Mouse (Mus musculus): ENCODE measurements around the gene Tmprss13.
A peak's percentile ranks its signal among the peaks of the same experiment; 100 is the strongest.

Gene Tmprss13

DNA sequence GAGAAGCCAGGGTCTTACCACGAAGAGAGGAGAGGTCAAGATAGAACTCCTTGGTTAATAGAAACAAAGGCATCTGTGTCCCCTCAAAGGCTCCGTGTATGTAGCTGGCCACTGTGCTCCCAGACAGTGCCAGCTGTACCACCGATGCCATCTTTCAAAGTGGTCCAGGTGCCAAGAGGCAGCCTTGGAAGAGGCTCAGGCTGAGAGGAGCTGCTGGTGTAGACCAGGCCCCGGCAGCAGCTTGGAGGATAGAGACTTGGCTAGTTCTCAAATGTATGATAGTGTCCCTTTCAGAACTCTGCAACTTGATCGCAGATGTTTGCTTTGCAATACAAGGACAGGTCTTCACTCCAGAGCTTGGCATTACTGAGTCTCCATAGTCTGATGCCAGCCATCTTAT lies 63.4 kb downstream of the Tmprss13 start:
- DNase-seq (ENCODE audit: low read depth, low spot score), result no peak

DNA sequence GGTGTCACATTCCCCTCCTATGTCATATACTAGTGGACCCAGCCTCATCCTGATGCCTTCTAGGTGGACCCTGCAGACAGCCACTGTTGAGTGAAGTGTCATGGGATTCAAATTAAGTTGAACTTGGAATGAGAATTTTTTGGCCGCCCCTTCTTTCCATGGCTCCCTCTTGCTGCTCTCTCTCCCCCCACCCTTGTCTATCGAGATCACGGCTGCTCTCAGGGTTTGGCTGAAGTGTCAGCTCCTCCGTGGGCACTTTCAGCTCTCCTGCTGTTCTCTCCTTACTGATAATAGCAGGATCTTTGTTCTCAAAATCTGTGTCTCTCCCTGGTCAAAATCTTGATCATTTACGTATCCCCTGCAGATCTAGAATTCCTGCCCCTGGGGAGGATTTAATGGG lies 63.9 kb downstream of the Tmprss13 start:
- DNase-seq (ENCODE audit: low read depth, low spot score), result no peak

DNA sequence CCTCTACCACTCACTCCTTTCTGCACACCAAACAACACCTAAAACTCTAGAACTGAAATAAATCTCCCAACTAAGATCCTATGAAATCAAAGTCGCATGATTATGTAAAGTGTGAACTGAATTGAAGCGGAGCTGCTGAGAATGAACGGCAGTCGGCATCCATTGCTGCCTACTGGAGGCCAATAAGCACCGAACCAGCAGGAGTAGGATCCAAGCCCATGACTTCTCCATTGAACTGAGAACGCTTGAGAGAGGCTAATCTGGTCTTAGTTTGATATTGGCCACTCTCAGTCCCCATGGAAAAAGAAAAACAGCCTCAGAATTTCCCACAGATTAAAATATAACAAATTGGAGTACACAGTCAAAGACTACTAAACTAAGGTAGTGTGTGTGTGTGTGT lies 65.0 kb downstream of the Tmprss13 start:
- no peak for DNase-seq (ENCODE audit: low read depth, low spot score)

DNA sequence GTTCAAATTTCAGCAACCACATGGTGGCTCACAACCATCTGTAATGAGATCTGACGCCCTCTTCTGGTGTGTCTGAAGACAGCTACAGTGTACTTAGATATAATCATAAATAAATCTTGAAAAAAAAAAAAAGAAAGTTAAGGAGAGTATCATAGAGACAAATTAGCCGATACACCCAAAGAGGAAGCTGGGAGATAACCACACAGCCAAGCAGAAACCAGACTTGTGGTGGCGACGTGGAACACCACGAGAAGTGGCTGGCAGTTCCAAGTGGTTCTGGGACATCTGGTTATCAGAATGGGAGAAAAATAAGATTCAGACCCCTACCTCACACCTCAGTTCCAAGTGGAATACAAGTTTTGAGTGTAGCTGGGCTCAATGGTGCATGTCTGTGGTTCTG lies 67.8 kb downstream of the Tmprss13 start:
- DNase-seq (ENCODE audit: low read depth, low spot score), result no peak

DNA sequence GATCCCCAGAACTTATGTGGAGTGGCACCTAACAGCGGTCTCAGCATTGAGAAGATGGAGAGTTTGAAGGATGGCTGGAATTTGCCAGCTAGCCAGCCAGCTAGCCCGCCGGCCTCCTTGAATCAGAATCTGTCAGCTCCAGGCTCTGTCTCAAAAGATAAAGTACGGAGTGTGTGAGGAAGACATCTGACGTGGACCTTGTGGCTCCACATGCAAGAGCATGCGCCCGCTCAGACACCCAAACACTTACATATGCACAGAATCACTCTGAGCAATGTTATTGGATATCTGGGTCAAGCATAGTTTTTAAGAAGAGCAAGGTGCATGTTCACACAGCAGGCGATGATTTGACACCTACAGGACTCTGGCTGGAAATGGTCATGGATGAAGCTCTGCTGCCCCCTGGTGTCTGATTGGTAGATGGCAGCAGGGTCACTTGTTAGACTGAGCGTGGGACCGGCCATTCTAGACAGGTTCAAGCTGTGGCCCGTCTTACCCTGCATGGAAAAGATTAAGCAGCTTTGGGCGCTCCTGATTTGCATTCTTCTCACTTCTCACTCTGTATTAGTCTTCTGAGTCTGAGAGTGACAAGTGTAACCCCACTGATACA lies 69.6 kb downstream of the Tmprss13 start:
- DNase-seq (ENCODE audit: low read depth, low spot score), result peak; percentile 92

DNA sequence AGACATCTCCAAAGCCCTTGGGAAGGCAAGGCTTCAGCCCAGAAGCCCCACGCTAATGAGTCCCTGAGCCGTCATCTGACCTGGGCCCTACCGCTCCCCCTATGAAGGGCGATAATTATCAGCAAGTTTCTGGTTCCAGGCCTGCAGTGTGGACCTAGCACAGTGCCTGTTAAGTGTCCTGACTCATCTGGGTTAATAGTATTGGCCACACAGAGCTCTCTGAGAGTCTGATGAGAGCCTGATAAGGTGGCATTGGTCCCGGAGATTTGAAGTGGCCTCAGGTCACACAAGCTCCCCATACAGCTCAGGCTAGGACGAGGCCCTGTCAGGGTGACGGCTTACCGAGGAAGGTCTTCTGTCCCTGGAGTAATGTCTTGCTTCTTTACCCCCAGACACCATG lies 70.7 kb downstream of the Tmprss13 start:
- no peak for DNase-seq (ENCODE audit: low read depth, low spot score)

DNA sequence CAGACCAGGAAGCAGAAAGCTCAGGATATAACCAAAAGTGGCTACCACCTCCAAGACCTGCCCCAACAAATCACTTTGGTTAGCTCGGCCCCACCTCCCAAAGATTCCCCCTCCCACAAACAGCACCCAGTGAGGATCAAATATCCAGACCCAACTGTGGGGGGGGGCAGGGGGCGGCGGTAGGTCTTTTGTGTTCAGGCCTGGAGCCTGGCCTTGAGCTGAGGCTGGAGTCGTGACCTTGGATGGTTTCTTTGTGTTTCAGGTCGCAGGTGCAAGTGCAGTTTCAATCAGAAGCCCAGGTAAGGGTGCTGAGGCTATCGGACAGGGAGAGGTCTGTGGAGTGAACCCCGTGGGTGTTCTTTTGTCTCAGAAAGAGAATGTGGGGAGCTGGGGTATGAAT lies 72.4 kb downstream of the Tmprss13 start:
- DNase-seq (ENCODE audit: low read depth, low spot score), result no peak

DNA sequence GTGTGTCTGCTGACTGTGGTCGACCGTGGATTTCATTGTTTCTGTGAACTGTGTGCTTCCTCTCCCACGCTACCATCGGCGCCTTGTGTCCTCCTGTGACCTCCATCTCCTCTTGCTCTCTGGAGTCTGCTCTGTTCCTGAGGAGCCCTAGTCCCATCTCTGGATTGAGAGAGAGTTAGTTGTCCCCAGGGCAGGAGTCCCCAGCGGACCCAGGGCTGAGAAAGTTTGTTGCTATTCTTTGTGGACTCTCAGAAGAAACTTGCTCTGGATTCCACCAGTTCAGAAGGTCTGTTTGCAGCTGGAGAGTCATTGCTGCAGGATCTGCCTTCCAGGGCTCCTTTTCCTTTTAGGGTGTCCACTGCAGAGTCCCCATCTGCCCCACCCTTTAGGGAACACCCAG lies 76.3 kb downstream of the Tmprss13 start:
- no peak for DNase-seq (ENCODE audit: low read depth, low spot score)

DNA sequence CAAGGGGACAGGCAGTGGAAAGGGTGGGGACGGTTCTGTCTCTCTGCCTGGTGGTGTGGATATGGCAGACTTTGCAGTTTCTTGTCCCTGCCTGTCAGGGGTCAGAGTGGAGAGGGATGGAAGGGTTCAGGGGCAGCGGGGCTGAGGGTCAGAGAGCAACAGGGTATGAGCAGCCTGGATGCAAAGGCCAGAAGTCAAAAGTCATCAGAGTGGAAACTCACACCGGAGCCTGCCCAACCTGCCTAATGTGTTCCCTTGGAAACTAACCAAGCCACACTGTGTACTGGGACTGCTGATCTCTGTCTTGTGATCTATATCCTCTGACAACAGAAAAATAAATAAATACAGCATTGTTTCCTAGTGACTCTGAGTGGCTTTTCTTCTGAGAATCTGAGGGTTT lies 76.9 kb downstream of the Tmprss13 start:
- DNase-seq (ENCODE audit: low read depth, low spot score), result no peak
